Mouse (Mus musculus) frontal cortex, postnatal 10 days (tissue): Measurements from ENCODE around the gene Elane.

Source experiments
- DNase-seq, 2 experiments: peaks; one replicate each; pipeline ENCODE4 v3.0.0; 2022; ENCODE audit warnings: low spot score in 2 of 2, mixed read lengths in 1 of 2

Elane gene

DNA sequence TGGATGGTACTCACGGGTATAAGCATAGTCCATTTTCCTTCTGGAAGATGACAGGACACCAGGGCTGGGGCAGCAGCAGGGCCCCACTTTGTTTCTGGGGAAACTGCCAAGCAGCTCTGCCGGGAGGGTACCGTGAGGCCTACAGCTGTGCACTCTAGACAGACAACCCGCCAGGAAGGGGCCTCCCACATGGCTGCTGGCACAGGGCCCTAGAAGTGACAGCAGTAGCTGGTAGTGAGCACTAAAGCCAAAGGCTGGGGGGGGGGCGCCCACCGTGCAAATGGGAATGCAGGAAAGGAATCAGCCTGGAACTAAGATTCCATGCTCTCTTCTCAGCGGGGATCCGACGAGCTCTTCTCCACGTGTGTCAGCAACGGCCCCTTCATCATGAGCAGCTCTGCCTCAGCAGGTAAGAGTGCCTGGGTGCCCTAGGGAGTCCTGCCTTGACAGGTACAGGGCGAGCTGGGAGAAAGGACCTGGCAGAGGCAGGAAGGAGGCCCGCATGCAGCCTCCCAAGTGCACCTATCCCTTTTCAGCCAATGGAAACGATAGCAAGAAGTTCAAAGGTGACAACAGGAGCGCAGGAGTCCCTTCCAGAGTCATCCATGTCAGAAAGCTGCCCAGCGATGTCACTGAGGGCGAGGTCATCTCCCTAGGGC is 27.5 kb upstream of the Elane start:
- DNase-seq, result peak; percentile 76 to 78

DNA sequence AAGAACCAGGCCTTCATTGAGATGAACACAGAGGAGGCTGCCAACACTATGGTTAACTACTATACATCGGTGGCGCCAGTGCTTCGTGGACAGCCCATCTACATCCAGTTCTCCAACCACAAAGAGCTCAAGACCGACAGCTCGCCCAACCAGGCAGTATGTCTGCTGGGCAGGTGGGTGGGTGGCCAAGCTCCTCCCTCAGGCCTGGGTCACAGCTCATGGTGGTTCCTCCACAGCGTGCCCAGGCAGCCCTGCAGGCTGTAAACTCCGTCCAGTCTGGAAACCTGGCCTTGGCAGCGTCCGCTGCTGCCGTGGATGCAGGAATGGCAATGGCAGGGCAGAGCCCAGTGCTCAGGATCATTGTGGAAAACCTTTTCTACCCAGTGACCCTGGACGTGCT is 26.9 kb upstream of the Elane start:
- DNase-seq, result no peak

DNA sequence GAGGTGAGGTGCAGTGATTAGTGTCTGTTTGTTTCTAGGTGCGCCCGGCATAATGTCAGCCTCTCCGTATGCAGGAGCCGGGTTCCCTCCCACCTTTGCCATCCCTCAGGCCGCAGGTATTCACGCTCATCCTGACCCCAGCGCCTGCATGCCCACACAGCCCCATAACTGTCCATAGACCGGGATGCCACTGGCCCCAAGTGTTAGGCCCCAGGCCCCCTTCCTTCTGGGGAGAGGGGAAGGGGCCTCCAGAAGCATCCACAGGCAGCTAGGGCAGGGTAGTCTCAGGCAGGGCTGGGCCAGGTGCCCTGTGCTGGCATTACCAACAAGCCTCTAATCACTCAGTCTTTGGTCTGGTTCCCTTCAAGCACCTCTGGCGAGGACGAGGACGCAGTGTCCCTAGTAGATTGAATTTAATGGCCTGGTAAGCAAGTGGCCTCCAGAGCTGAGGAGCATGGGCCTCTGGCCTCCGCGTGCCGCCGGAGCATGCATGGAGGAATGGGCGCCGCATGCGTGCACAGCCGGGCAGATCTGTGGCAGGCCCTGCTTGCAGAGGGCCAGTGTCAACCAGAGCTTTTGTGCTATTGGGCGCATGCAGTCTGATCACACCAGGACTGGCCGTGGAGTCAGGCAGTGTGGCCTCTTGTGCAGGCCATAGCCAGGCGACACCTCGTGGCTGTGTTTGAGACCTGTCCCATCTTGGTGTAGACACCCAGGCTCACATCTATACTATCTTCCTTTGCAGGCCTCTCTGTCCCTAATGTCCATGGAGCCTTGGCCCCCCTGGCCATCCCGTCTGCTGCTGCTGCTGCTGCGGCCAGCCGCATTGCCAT is 25.8 kb upstream of the Elane start:
- DNase-seq, result no peak

DNA sequence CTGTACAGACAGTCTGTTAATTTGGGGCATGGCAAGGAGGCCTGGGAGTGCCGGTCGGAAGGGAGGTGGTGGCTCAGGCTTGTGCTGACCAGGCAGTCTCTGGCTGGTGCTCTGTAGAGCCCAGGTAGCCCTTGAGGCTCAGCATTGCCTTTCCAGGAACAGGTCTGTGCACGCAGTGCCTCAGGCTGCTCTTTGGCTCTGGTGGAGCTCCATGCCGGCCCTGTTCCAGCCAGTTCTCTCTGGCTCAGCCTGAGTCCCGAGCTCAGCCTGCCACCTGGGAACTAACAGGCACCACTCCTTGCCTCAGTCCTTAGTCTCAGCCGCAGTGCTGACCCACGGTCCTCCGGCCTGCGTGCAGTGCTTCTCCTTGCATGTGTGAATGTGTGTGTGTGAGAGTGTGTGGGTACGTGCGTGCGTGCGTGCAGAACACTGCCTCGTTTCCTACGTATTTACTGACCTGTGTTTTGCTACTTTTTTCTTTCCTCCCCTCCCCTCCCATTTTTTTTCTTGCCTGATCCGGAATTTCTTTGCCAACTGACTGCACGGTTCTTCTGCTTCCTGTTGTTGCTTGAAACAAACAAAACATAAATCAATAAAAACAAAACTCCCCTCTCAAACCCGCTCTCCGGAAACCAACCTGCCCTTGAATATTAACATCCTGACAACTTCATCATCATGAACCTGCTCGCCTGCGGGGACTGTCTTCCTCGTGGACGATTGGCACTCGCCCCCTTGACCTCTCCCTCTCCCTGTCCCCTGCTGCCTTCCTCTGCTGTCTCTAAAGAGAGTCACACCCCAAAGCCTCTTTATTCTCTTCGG is 24.6 kb upstream of the Elane start:
- no peak for DNase-seq

DNA sequence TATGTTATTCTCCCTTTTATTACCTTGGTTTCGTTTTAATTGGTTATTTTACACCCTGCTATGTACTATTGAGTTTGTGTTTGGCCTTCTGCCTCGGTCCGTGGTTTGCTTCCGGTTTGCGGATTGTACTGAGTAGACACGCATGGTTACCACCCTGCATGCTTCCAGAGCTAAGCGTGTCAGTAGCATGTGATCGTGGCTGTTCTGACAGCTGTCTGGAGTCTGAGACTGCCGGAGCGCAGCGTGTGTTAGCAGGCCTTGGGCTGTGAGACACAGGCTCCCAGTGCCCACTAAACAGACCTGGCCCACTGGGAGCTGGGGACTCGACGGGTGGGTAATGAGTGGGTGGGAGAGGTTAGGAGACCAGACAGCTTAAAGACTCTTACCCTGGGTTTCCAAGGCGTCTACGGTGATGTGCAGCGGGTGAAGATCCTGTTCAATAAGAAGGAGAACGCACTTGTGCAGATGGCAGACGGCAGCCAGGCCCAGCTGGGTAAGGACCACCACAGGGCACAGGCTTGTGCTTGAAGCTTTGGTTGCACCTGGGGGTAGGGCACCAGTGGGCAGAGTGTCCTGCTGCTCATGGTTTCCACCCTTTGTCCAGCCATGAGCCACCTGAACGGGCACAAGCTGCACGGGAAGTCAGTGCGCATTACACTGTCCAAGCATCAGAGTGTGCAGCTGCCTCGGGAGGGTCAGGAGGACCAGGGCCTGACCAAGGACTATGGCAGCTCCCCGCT is 23.8 kb upstream of the Elane start:
- DNase-seq, result no peak

DNA sequence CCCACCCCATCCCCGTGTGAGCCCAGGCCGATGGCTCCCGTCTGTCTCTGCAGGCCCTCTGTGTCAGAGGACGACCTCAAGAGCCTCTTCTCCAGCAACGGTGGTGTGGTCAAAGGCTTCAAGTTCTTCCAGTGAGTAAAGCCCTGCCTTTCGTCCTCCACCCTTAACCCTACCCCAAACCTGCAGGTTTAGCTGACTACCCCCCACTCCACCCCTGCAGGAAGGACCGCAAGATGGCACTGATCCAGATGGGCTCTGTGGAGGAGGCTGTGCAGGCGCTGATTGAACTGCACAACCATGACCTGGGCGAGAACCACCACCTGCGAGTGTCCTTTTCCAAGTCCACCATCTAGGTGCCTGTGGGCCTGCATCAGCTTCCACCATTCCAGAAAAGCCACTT is 23.1 kb upstream of the Elane start:
- DNase-seq, result no peak

DNA sequence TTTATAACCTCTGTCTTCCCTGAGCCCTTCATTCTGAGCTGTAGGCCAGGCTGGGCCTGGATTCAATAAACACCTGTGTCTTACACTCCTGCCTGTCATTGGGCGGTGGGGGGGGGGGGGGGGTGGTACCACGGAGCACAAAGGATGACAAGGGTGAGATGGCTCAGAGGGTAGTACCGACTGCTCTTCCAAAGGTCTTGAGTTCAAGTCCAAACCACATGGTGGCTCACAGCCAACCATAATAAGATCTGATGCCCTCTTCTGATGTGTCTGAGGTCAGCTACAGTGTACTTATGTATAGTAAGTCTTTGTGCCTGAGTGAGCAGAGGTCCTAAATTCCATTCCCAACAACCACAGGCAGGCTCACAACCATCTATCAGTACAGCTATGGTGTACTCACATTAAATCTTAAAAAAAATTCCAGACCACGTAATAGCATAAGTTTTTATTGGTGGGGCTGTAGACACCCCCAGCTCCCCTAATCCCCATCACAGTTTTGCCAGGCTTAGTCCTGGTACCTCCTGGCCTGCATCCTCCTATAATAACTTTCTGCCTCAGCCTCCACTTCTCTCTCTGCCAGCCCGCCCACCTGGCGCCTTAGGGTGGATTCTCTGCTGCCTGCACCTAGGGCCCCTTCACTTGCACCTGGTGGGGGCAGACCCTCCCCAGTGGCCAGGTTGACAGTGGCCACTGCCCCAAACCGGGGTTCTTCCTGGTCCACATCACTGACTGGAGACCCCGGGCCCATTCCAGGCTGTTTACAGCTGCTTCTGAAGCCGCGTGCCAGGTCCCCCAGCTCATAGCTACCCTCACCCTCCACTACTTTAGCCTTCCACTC is 21.5 kb upstream of the Elane start:
- no peak for DNase-seq

DNA sequence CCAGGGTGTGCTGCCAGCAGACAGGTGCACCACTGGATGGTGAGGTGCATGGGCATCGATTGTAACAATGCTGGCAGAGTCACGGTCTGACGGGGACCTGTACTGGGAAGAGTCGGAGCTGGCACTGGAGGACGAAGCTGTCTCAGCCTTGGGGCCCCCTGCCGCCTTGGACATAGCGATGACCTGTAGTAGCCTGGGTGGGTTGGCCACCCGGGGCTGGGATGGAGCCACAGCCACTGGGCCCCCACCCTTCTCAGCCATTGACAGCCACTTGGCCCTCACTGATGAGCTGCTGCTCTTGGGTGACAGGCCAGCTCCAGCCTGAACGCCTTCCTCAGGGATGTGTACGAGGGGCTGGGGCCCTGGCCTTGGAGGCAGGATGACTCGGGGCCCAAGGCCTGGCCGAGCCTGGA is 20.9 kb upstream of the Elane start:
- no peak for DNase-seq

DNA sequence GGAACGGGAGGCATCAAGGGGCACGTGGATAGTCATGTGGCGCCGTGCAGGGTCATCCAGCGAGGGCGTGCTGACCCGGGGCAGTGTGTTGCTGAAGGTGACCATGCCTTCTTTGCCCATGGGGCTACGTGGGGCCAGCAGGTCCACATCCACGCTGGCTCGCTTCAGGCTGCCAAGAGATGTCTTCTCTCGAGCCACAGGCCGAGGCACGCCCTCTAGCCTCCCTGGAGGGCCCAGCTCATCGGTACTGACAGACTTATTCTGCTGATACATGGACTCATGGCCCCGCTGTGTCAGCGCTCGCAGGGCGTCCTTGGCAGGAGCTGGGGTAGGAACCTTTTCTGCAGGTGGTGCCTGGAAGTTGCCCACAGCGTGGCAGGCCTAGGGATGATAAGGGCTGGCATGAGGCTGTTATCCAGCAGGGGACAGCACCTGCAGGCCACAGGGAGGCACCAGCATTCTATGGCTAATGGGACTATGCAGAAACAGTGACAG is 20.2 kb upstream of the Elane start:
- no peak for DNase-seq

DNA sequence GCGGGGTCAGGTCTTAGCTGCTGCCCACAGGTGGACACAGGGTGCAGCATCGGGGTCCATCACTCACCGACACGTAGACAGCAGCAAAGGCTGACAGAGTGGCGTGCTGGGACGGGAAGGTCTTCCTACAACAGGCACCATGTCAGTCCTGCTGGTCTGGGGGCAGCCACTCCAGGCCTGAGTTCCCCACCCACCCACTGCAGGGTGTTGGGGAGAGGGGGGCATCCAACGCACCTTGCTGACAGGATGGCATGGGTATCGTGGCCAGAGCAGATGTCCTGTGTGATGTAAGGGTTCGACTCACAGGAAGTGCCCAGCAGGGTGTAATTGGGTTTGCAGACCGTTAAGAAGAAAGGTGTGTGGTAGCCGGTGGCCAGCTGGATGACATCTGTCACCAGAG is 19.4 kb upstream of the Elane start:
- DNase-seq, result no peak

DNA sequence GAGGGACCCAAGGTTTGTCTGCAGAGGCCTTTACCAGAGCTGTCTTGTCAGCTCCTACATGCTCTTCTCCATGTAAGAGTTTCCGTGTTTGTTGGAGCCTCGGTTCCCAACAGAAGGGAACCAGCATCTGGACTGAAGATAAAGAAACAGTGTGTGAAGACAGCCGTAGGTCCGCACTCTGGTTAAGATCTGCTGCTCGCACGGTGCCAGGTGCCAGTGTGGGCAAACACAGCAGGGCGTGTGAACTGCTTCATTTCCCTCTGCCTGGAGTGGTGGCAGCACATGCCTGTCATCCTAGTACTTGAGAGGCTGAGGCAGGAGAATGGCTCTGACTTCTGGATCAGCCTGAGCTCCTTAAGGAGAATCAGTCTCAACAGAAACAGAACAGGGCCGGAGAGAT is 14.2 kb upstream of the Elane start:
- DNase-seq, result no peak

DNA sequence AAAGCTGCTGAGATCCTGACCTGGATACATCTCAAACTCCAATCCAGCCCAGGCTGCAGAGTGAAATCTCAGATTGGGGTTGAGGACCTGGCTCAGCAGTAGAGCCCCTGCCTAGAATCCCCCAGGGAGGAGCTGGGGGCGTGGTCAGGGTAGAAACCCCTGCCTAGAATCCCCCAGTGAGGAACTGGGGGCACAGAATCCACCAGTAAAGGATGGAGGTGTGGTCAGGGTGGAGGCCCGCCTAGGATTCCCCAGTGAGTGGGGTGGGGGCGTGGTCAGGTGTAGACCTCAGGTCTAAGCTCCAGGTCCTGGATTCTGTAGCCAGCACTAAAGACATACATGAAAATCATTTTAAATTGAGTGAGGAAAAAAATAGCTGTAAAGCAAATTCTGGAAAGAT is 13.2 kb upstream of the Elane start:
- DNase-seq, result no peak

DNA sequence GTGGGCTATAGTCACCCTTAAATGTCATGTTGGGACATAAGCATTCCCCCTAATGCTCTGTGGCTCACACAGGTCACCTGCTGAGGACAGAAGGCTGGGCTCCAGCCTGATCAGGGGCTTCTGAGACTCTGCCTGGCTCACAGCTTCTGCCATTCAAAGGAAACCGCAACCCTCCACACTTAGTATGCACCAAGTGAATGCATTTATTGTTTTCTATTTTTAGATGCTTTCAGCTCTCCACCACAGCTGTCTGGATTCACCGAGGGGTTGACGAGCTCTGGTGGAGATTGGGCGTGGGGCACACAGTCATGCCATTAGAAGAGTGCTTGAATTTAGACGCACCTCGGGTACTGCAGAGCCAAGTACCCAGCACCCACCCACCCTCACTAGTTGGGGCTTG is 12.7 kb upstream of the Elane start:
- DNase-seq, result no peak

DNA sequence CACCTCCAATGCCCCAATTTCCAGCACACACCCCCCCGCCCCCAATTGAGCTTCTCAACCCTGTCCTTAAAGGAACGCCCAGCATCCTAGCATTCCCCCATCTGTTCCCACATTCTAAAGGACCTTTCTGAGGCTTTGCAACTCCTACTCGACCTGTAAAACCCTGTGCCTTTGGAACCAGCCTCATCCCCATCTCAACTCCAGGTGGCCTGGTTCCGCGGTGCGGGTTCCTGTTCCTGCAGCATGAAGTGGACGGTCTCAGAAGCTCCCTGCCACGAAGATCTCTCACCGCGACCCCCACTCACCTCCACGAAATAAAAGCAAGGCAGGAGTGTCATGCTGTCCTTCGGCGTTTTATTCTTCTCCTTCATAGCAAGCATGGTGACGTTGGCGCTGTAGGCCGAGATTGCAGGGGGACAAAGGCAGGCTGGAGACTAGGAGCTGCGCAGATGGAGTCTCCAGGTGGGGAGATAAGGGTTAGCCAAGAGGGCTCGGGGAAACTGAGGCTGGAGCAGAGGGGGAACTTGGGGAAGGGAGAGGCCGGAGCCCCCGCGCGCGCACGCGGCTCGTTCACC is 12.2 kb upstream of the Elane start:
- no peak for DNase-seq

DNA sequence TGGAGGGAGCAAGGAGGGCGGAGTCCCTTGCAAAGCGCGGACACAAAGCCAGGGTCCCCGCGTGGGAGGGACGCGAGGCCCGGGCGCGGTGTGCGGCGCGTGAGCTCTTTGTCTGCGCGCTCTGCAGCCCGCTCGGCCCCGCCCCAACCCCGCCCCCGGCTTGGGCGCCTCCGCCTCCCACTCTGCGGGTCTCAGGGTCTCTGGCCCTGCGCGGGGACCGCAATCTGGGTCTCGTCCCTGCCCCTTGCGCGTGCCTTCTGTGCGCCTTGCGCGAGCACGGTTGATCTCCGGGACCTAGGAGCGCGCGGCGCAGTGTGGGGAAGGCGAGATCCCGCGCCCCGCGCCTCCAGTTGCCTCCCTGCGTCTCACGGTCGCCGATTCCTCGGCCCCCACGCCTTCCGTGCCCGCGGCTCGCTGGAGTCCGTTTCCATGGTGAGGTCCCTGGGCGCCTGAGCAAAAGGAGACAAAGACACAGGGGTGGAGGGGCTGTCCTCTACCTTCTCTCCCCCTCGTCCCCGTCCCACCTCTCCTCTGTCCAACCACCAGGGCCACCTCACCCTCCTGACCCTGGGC is 11.7 kb upstream of the Elane start, which contains the start of the genes Prtn3 and Plppr3:
Gene Prtn3, plus strand, starts transcription at position 187 of the 573 bp plus-strand sequence.
Gene Plppr3, minus strand, starts transcription at position 345 of the 573 bp plus-strand sequence.
- peak in 1 of 2 experiments; percentile 59 for DNase-seq

DNA sequence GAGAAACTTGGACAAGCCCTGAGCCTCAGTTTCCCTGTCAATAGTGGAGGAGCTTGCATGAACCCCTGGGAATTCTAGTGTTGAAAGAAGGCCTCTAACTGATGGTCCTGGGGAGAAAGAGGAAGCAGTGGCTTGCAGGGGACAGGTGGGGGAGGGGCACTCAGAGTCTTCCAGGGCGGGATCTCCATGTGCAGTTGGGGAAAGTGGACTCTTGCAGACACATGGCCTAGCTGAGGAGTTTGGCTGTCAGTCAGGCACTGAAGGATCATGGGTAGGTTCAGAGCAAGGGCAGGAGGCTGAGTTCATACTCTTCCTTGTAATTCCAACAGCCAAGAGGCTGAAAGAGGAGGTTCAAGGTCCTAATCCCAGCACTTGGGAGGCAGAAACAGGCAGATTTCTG is 8.9 kb upstream of the Elane start:
- no peak for DNase-seq

DNA sequence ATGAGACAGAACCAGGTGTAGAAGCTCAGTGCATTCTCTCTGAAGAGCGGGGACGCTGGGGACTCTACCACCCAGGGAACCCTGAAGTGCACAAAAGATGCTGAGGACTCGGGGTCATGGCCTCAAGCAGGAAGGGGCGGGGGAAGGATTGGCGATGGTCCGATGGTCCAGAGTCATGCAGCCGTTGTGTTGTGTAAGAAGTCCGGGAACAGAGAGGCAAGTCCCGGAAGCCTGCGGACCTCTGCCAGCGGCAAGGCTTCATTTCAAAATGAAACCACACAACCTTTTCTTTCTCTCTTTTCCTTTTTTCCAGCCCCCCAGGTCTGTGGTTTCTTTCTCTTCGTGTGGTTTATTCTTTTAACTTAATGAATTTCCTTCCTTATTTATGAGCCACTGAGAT is 8.3 kb upstream of the Elane start:
- no peak for DNase-seq

DNA sequence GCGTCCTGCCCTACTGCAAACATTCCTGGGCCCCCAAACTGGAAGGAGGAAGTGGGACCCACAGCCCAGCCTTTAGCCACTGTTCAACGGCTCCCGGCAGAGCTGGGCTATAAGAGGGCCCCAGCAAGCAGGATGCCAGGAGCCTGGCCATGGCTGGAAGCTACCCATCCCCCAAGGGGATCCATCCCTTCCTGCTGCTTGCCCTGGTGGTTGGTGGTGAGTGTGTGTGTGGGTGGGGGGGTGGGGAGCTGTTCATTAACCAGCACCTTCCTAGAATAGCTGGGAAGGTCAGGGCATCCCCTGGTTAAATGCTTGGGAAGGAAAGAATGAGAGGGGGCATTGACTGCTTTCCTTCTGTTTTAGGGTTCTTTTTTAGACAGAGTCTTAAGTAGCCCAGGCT is 6.5 kb upstream of the Elane start:
- DNase-seq, result no peak

DNA sequence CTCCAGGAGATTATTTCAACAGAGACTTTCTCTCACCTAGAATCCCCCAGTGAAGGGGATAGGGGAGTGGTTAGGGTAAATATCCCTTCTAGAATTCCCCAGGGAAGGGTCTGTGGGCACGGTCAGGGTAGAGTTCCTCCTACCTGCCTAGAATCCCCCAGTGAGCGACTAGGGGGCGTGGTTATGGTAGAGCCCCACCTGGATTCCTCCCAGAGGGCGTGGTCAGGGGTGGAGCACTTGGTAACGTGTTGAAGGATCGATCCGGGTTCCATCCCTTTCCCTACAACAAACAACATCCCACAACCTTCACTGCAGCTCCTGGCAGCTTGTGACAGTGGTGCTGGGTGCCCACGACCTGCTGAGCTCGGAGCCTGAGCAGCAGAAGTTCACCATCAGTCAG is 5.3 kb upstream of the Elane start:
- no peak for DNase-seq

DNA sequence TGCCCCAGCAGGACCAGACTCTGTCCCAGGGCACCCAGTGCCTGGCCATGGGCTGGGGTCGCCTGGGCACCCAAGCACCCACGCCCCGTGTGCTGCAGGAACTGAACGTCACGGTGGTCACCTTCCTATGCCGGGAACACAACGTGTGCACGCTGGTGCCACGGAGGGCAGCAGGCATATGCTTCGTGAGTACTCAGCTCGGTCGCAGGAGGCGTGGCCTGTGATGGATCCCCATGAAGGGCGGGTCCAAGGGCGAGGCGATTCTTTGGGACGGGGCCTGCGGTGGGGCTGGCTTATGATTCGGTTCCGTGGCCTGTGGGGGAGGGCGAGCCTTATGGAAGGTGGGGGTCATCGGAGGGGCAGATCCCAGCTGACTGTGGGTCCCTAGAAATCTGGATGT is 4.1 kb upstream of the Elane start:
- no peak for DNase-seq
